Mouse (Mus musculus): ENCODE data around the gene Slc30a5.
"Not testable (repeated sequence)": the region's sequence is repeated elsewhere in the genome, so short reads cannot be mapped to it uniquely, and the experiment has no call there.

The Slc30a5 gene

GRCm38 (mm10) chr13:100832741-100833639 lies at the start of gene Slc30a5:
Gene Slc30a5 (minus strand): TSS chr13:100833427.
- DNase-seq (ENCODE audit: inconsistent ontology term) = peak; percentile 100

DNA sequence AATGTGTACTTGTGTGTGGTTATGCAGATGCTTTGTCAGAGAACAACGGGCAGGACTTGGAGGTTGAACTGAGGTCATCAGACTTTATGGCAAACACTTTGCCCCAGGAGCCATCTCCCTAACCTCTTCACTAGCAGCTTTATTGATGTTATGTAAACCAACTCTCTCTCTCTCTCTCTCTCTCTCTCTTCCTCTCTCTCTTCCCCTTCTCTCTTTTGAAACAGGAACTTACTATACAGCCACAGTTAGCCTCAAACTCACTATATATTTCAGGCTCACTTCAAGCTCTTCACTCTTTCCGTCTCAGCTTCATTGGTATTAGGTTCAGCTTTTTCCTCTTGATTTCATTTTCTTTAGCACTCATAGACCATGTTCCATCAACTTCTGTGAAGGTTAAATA lies 48.7 kb upstream of the Slc30a5 start:
- no peak for DNase-seq (ENCODE audit: inconsistent ontology term)

DNA sequence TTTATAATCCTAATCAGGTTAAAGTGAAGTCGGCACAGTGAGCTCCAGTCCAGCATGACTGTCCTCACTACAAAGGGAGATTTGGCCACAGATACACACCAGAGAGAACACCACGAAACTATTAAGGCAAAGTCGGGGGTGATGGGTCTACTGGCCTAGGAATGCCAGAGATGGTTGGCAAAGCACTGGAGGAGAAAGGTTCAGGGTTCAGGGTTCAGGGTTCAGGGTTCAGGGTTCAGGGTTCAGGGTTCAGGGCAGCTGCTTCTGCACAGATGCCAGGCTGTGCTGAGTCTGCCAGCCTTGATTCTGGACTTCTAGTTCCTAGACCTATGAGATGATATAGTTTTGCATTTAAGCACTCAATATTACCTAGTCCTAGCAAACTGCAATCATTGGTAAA lies 46.6 kb upstream of the Slc30a5 start:
- DNase-seq (ENCODE audit: inconsistent ontology term) = no peak

DNA sequence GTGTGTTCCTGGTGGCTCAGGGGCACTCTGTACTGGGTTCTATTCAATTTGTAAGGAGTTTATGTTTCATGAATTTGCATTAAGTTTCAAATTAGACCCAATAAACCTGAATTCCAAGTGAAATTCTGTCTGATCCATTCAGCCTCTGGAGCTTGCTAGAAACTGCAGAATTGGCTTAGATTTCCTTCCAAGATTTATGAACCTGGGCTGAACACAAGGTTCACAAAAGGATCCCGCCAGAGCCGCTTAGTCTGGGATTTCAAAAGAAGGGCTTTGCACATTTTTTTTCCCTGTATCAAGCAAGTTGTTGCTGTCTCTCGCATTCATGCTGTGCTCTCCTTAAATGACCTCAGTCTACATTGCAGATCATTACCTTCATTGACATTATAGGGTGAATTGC lies 46.1 kb upstream of the Slc30a5 start:
- DNase-seq (ENCODE audit: inconsistent ontology term) = no peak

GRCm38 (mm10) chr13:100878264-100878663 lies 45.0 kb upstream of the Slc30a5 start:
- no peak for DNase-seq (ENCODE audit: inconsistent ontology term)

DNA sequence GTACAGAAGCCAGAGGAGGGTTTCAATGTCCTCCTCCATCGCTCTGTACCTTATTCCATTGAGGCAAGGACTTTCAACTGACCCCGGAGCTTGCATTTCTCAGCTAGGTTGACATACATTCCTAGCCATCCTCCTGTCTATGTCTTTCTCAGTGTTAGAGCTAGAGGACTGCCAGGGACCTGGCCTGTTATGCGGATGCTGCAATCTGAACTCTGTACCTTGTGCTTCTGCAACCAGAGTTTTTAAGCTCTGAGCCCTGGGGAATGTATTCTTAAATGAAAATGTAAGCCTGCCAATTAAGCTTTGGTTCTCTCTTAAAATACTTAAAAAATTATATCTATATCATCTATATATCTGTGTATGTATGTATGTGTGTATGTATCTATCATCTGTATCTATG lies 44.5 kb upstream of the Slc30a5 start:
- DNase-seq (ENCODE audit: inconsistent ontology term) = no peak

GRCm38 (mm10) chr13:100875103-100875502 lies 41.9 kb upstream of the Slc30a5 start:
- peak; percentile 17 for DNase-seq (ENCODE audit: inconsistent ontology term)

- DNase-seq (ENCODE audit: inconsistent ontology term) = peak; percentile 66
These were observed 41.4 kb upstream of the Slc30a5 start for GRCm38 (mm10) chr13:100874588-100874987.

DNA sequence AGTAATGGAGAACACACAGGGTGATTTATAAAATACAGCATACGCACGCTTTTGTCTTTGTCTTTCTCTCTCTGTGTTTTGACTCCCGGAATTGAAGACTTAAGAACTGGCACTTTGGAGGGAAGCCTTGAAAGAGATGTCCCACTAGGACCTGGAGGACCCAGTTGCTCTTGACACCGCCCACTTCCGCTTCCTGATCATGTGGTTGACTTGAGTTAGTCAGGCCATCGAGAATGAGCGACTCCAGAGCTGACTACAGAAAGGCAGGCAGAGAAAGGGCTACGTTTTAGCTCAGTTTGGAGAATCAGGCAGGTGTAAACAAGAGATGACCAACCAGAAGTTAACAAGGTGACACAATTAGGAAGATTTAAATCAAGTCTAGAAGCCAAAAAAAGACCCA lies 40.3 kb upstream of the Slc30a5 start:
- no peak for DNase-seq (ENCODE audit: inconsistent ontology term)

DNA sequence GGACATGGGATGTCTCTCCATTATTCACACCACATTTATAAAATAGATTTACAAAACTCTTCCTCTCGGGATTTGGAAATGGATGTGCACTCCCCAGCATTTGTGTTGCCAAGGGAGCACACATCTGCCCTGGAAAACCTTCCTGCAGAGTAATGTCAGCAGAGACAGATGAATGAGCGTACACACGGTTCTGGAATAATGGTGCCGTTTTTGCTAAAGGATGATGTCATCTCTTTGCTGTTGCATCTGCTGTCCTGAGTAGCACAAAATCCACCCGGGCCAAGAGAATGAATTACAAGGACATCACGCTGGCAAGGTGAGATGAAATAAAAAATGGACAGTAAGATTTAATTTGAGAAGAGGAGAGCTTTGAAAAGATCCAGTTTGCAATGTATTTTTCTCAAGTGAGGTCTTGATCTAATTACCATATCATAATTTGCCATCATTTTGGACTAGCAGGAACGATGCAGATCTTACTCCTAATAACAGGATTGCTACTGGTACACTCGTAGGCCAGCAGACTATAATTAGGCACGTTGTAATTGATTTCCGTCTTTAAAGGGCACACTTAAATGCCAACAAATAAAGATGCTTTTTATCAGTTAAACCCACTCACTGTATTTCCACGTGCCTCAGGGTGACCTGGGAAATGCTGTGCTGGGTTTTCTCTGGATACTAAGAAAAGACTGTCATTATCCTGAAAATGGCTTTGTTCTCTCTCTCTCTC lies 38.4 kb upstream of the Slc30a5 start:
- DNase-seq (ENCODE audit: inconsistent ontology term) = no peak

- DNase-seq (ENCODE audit: inconsistent ontology term) = no peak
These were observed 36.6 kb upstream of the Slc30a5 start for GRCm38 (mm10) chr13:100869813-100870212.

- no peak for DNase-seq (ENCODE audit: inconsistent ontology term)
These were observed 33.1 kb upstream of the Slc30a5 start for GRCm38 (mm10) chr13:100866311-100866710.

GRCm38 (mm10) chr13:100865744-100866143 lies 32.5 kb upstream of the Slc30a5 start:
- DNase-seq (ENCODE audit: inconsistent ontology term) = no peak

GRCm38 (mm10) chr13:100863914-100864313 lies 30.7 kb upstream of the Slc30a5 start:
- not testable (repeated sequence) for DNase-seq (ENCODE audit: inconsistent ontology term)

DNA sequence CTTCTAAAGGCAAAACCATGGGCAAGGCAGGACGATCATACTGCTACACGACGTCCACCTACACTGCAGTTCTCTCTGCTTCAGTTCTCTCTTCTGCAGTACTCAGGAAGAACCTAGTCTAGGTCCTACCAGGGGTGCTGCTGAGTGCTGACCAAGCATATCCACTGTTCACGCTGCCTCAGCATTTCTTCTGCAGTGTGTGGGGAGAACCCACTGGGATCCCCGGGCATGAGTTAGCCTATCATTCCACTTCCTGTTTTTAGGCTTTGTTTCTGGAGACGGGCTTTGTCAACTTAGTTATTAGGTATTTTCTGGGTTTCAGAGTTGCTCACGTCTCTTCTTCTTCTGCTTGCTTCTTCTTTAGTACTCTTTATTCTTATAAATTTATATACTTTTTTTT lies 25.9 kb upstream of the Slc30a5 start:
- DNase-seq (ENCODE audit: inconsistent ontology term) = no peak

DNA sequence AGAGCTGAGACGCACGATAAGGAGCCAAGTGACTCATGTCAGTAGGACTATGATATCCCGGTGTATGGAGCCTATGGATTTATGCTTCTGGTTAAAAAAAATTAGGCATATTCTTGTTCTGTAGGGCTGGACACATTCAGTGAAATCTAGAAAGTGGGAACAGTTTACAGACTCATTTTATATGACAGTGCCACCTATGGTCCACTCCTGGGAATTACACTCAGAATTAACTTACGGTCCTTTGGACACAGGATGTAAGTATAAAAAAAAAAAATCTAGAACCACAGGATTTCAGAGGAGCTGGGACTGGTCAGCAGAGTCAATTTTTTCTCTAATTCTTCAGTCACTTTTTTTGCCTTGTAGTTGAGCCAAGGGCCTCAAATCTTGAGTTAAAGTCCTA lies 20.9 kb upstream of the Slc30a5 start:
- DNase-seq (ENCODE audit: inconsistent ontology term) = peak; percentile 47

DNA sequence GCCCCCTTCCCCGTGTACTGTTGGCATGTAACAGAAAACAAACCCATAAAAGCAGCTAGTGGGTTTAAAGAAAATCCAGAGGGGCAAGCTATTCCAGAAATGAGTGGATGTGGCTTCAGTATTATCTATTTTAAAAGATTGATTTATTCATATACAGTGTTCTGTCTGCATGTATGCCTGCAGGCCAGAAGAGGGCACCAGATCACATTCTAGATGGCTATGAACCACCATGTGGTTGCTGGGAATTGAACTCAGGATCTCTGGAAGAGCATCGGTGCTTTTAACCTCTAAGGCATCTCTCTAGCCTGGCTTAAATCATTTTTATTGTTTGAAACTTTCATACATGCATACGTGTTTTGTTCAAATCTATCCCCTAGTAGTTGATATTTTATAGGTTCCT lies 19.9 kb upstream of the Slc30a5 start:
- no peak for DNase-seq (ENCODE audit: inconsistent ontology term)

DNA sequence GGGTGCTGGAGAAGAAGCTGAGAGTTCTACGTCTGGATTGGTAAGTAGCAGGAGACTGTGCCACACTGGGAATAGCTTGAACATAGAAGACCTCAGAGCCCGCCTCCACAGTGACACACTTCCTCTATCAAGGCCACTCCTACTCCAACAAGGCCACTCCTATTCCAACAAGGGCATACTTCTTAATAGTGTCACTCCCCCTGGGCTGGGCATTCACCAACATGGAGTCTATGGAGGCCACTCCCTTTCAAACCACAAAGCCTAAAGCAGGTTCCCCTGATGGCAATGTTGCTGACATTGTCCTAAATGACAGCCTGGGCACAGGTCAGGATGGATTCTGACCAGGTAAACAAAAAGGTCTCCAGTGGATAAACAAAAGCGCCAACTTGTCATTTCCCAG lies 15.9 kb upstream of the Slc30a5 start:
- no peak for DNase-seq (ENCODE audit: inconsistent ontology term)

DNA sequence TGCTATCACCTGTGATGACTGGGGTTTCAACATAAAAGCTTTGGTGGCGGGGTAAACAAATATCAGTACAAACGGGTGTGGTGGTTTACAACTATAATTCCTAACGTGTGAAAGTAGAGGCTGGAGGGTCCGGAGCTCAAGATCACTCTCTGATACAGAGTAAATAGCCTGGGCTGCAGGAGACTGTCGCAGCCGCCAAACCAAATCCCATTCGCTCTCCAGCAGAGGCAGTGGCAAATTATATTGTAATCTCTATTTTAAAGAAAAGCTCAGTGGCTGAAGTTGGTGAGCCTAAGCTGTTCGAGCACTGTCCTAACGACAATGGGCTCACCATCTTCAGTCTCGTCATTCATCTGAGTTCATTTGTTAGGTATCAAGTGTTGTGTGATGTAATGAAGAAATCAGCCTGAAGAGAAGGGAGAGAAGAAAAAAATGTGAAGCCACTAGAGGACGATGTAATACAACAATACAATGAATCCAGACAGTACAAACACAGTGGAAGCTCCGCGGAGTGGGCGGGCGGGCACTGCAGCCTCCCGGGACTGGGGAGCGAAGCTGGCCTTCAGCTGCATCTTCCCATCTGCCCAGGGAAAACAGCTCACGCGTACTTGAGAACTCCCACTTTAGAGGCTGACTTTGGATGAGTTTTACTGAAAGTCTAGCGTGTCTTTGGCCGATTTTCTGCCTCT lies 13.8 kb upstream of the Slc30a5 start:
- peak; percentile 78 for DNase-seq (ENCODE audit: inconsistent ontology term)

DNA sequence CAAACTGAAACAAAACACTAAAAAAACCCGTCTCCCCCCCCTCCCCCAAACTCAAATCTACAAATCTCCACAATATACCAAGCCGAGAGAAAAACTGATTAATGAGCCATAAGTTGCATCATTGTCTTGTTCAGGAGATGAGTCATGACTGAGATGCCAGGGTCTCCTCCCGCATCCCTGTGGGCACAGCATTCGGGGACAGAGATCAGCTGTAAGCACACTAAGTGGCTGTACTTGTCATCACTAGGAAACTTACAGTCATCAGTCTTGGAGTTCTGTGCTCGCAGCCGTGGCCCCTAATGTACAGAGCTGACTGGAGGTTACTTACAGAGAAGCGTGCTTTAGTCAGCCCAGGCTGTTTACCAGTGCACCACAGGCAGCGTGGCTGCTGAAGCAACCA lies 13.0 kb upstream of the Slc30a5 start:
- peak; percentile 80 for DNase-seq (ENCODE audit: inconsistent ontology term)

- no peak for DNase-seq (ENCODE audit: inconsistent ontology term)
These were observed 10.7 kb upstream of the Slc30a5 start for GRCm38 (mm10) chr13:100843944-100844343.

DNA sequence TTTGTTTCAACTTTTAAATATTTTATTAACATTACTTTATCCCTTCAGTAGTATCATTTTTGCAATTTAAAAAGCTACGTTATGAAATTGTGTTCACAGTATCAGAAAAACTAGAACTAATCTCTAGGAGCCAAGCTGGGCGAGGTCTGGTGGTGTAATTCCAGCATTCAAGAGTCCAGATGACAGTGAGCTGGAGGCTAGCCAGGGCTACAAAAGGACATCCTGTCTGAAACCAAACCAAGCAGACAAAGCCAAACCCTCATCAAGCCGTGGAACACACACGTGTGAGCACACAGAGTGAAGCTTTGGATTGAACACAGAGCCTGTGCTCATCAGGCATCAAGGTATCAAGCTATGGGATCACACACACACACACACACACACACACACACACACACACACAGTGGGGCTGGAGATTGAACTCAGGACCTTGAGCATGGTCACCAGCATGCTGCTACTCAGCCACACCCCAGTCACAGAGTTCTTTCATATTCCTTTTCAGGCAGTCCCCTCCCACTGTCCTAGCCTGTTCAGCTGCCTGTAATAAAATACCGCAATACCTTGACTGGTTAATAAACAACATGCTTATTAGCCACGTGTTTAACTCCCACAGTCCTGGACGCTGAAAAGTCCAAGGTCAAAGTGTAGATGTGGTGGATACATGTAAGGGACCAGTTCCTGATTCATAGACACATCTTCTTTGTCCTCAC lies 9.9 kb upstream of the Slc30a5 start:
- no peak for DNase-seq (ENCODE audit: inconsistent ontology term)

Measured in Muller cell, postnatal 12 days (primary cell).